Mouse (Mus musculus): Measurements from ENCODE around the gene Tmem59l. TPM values are rescaled to one million over a fixed set of nuclear protein-coding genes. Genes with fewer than 3 reads are reported as not detected.

Tmem59l gene
- polyA plus RNA-seq, 3 experiments from 2014 or later = 0.47 TPM; not detected in 2

- no peak for ATAC-seq
These were observed 27.5 kb downstream of the Tmem59l start for GRCm38 (mm10) chr8:70459636-70460035.

GRCm38 (mm10) chr8:70458462-70458861 is 28.7 kb downstream of the Tmem59l start:
- ATAC-seq = no peak

- no peak for ATAC-seq
These were observed 29.3 kb downstream of the Tmem59l start for GRCm38 (mm10) chr8:70457882-70458281.

GRCm38 (mm10) chr8:70456996-70457395 is 30.2 kb downstream of the Tmem59l start:
- no peak for ATAC-seq

- ATAC-seq = no peak
These were observed 33.3 kb downstream of the Tmem59l start for GRCm38 (mm10) chr8:70453852-70454251.

- ATAC-seq = no peak
These were observed 34.8 kb downstream of the Tmem59l start for GRCm38 (mm10) chr8:70452196-70452966.

- no peak for ATAC-seq
These were observed 39.3 kb downstream of the Tmem59l start for GRCm38 (mm10) chr8:70447639-70448420.

GRCm38 (mm10) chr8:70445988-70446387 is 41.2 kb downstream of the Tmem59l start:
- ATAC-seq = no peak

GRCm38 (mm10) chr8:70443326-70443725 is 43.8 kb downstream of the Tmem59l start:
- ATAC-seq = no peak

GRCm38 (mm10) chr8:70441565-70441964 is 45.6 kb downstream of the Tmem59l start:
- ATAC-seq = no peak

GRCm38 (mm10) chr8:70440246-70440645 is 46.9 kb downstream of the Tmem59l start:
- no peak for ATAC-seq

GRCm38 (mm10) chr8:70439848-70440179 is 47.3 kb downstream of the Tmem59l start:
- peak; percentile 44 for ATAC-seq

- ATAC-seq = peak; percentile 95
These were observed 47.9 kb downstream of the Tmem59l start, which contains the start of gene Crtc1 for GRCm38 (mm10) chr8:70439055-70439847. Gene Crtc1 (minus strand): TSS chr8:70439579.

- no peak for ATAC-seq
These were observed 48.7 kb downstream of the Tmem59l start for GRCm38 (mm10) chr8:70438423-70438822.

- ATAC-seq = no peak
These were observed 52.0 kb downstream of the Tmem59l start for GRCm38 (mm10) chr8:70435156-70435555.

Other genes starting within 250 kb of the Tmem59l start
- under 1 TPM in 2 of 3 experiments, not detected in 1; 0.39 to 0.81 TPM for gene Homer3, start 204.5 kb downstream of the Tmem59l start, polyA plus RNA-seq (2017; shearing (Covaris generic))
- gene Ddx49, start 184.9 kb downstream of the Tmem59l start, polyA plus RNA-seq (2017; shearing (Covaris generic)) = 10 to 100 TPM; 46.0 to 58.6 (median 51.4) TPM
- 100 to 1,000 TPM; 303 to 304 (median 304) TPM for gene Cope, start 184.8 kb downstream of the Tmem59l start, polyA plus RNA-seq (2017; shearing (Covaris generic))
- not detected for gene Cers1, start 171.6 kb downstream of the Tmem59l start, polyA plus RNA-seq (2017; shearing (Covaris generic))
- gene Gdf1, start 157.5 kb downstream of the Tmem59l start, polyA plus RNA-seq (2017; shearing (Covaris generic)) = under 1 TPM in 2 of 3 experiments, not detected in 1; 0.41 to 0.55 TPM
- gene Upf1, start 134.1 kb downstream of the Tmem59l start, polyA plus RNA-seq (2017; shearing (Covaris generic)) = 10 to 100 TPM; 13.6 to 17.4 (median 14.2) TPM
- gene Comp, start 113.8 kb downstream of the Tmem59l start, polyA plus RNA-seq (2017; shearing (Covaris generic)) = under 1 TPM in 2 of 3 experiments, not detected in 1; 0.24 to 0.40 TPM
- 1 to 10 TPM; 5.0 to 8.7 (median 7.2) TPM for gene Crtc1, start 47.8 kb downstream of the Tmem59l start, polyA plus RNA-seq (2017; shearing (Covaris generic))
- gene Klhl26, start 10.4 kb downstream of the Tmem59l start, polyA plus RNA-seq (2017; shearing (Covaris generic)) = 10 to 100 TPM in 1 of 3 experiments, 1 to 10 TPM in 2; 6.5 to 10.4 (median 8.8) TPM
- not detected for gene Crlf1, start 5.8 kb upstream of the Tmem59l start, polyA plus RNA-seq (2017; shearing (Covaris generic))
- gene Rex1bd, start 19.4 kb upstream of the Tmem59l start, polyA plus RNA-seq (2017; shearing (Covaris generic)) = 10 to 100 TPM; 67.7 to 85.1 (median 84.4) TPM
- 1,000 to 10,000 TPM; 2,608 to 4,221 (median 3,776) TPM for gene Uba52, start 23.4 kb upstream of the Tmem59l start, polyA plus RNA-seq (2017; shearing (Covaris generic))
- 100 to 1,000 TPM; 133 to 156 (median 138) TPM for gene Fkbp8, start 40.4 kb upstream of the Tmem59l start, polyA plus RNA-seq (2017; shearing (Covaris generic))
- gene Kxd1, start 40.6 kb upstream of the Tmem59l start, polyA plus RNA-seq (2017; shearing (Covaris generic)) = 100 to 1,000 TPM; 138 to 187 (median 180) TPM
- 10 to 100 TPM; 30.5 to 37.0 (median 35.6) TPM for gene Ell, start 52.1 kb upstream of the Tmem59l start, polyA plus RNA-seq (2017; shearing (Covaris generic))
- 10 to 100 TPM; 27.6 to 32.6 (median 31.7) TPM for gene Isyna1, start 107.0 kb upstream of the Tmem59l start, polyA plus RNA-seq (2017; shearing (Covaris generic))
- 10 to 100 TPM in 2 of 3 experiments, 1 to 10 TPM in 1; 2.6 to 16.2 (median 14.7) TPM for gene Ssbp4, start 121.5 kb upstream of the Tmem59l start, polyA plus RNA-seq (2017; shearing (Covaris generic))
- 1 to 10 TPM in 1 of 3 experiments, under 1 TPM in 2; 0.47 to 3.8 (median 0.71) TPM for gene Lrrc25, start 128.8 kb upstream of the Tmem59l start, polyA plus RNA-seq (2017; shearing (Covaris generic))
- gene Gdf15, start 145.1 kb upstream of the Tmem59l start, polyA plus RNA-seq (2017; shearing (Covaris generic)) = not detected
- 1 to 10 TPM; 3.8 to 6.4 (median 4.8) TPM for gene Pgpep1, start 173.0 kb upstream of the Tmem59l start, polyA plus RNA-seq (2017; shearing (Covaris generic))
- 100 to 1,000 TPM in 1 of 3 experiments, 10 to 100 TPM in 2; 79.0 to 128 (median 97.8) TPM for gene Lsm4, start 185.9 kb upstream of the Tmem59l start, polyA plus RNA-seq (2017; shearing (Covaris generic))
- gene Jund, start 211.6 kb upstream of the Tmem59l start, polyA plus RNA-seq (2017; shearing (Covaris generic)) = 10 to 100 TPM; 13.9 to 23.2 (median 16.6) TPM
- gene Iqcn, start 216.1 kb upstream of the Tmem59l start, polyA plus RNA-seq (2017; shearing (Covaris generic)) = not detected
- gene Gm3336, start 231.2 kb upstream of the Tmem59l start, polyA plus RNA-seq (2017; shearing (Covaris generic)) = under 1 TPM in 1 of 3 experiments, not detected in 2; 0.55 TPM
- gene Pde4c, start 236.4 kb upstream of the Tmem59l start, polyA plus RNA-seq (2017; shearing (Covaris generic)) = under 1 TPM; 0.19 to 0.59 (median 0.25) TPM